Mouse (Mus musculus): ENCODE results near the gene Vps54.
"Not testable (repeated sequence)": the region's sequence is repeated elsewhere in the genome, so short reads cannot be mapped to it uniquely, and the experiment has no call there.

Gene Vps54

GRCm38 (mm10) chr11:21247203-21247865, 8.3 kb downstream of the Vps54 start:
- no peak for DNase-seq

- no peak for DNase-seq
Measured at GRCm38 (mm10) chr11:21247940-21248339, 8.9 kb downstream of the Vps54 start.

GRCm38 (mm10) chr11:21250366-21250765, 11.3 kb downstream of the Vps54 start:
- no peak for DNase-seq

- not testable (repeated sequence) for DNase-seq
Measured at GRCm38 (mm10) chr11:21258611-21259010, 19.5 kb downstream of the Vps54 start.

GRCm38 (mm10) chr11:21265423-21265822, 26.3 kb downstream of the Vps54 start:
- no peak for DNase-seq

- DNase-seq: no peak
Measured at GRCm38 (mm10) chr11:21276151-21276550, 37.1 kb downstream of the Vps54 start.

GRCm38 (mm10) chr11:21286391-21286790, 47.3 kb downstream of the Vps54 start:
- no peak for DNase-seq

- not testable (repeated sequence) for DNase-seq
Measured at GRCm38 (mm10) chr11:21288153-21288552, 49.1 kb downstream of the Vps54 start.

- no peak for DNase-seq
Measured at GRCm38 (mm10) chr11:21295486-21295885, 56.4 kb downstream of the Vps54 start.

- no peak for DNase-seq
Measured at GRCm38 (mm10) chr11:21303619-21304018, 64.5 kb downstream of the Vps54 start.

GRCm38 (mm10) chr11:21307078-21307668, 68.1 kb downstream of the Vps54 start:
- DNase-seq: no peak

GRCm38 (mm10) chr11:21308119-21308518, 69.0 kb downstream of the Vps54 start:
- DNase-seq: no peak

GRCm38 (mm10) chr11:21309516-21309915, 70.4 kb downstream of the Vps54 start:
- no peak for DNase-seq

GRCm38 (mm10) chr11:21313922-21314657, 75.0 kb downstream of the Vps54 start:
- DNase-seq: no peak

GRCm38 (mm10) chr11:21321577-21321976, 82.5 kb downstream of the Vps54 start:
- DNase-seq: no peak

- DNase-seq: no peak
Measured at GRCm38 (mm10) chr11:21322349-21322748, 83.3 kb downstream of the Vps54 start.

GRCm38 (mm10) chr11:21325781-21326180, 86.7 kb downstream of the Vps54 start:
- no peak for DNase-seq

- no peak for DNase-seq
Measured at GRCm38 (mm10) chr11:21326770-21327169, 87.7 kb downstream of the Vps54 start.

GRCm38 (mm10) chr11:21327486-21327885, 88.4 kb downstream of the Vps54 start:
- no peak for DNase-seq

- DNase-seq: no peak
Measured at GRCm38 (mm10) chr11:21328141-21328540, 89.1 kb downstream of the Vps54 start.

- no peak for DNase-seq
Measured at GRCm38 (mm10) chr11:21332639-21333295, 93.7 kb downstream of the Vps54 start.

GRCm38 (mm10) chr11:21337855-21338254, 98.8 kb downstream of the Vps54 start:
- no peak for DNase-seq

GRCm38 (mm10) chr11:21339088-21339487, 100.0 kb downstream of the Vps54 start:
- no peak for DNase-seq
